Mouse (Mus musculus) stomach, embryonic 14.5 days (tissue): Measurements from ENCODE around the gene Ube2o. TPM values are rescaled to one million over a fixed set of nuclear protein-coding genes. Genes with fewer than 3 reads are reported as not detected.

Experiments used
- ATAC-seq: fragments of 200-750 bp; cut with Nextera tagmentation; 2 replicates; pipeline ENCODE4 v1.8.0; 2017; ENCODE audit warnings: low read depth, moderate TSS enrichment; ENCODE audit not compliant: insufficient number of reproducible peaks, insufficient read depth, low FRiP score
- H3K27ac ChIP-seq: fragments of 300-500 bp; sonication (generic); 2 replicates; pipeline ENCODE4 v1.5.1; 2014; ENCODE audit warnings: mild to moderate bottlenecking, low read length, moderate library complexity, mixed read lengths
- H3K27me3 ChIP-seq: fragments of 300-500 bp; sonication (generic); 2 replicates; pipeline ENCODE4 v1.6.1; 2014; ENCODE audit warnings: low read length, control low read depth, mixed read lengths; ENCODE audit not compliant: control insufficient read depth, insufficient read depth
- H3K36me3 ChIP-seq: fragments of 300-500 bp; sonication (generic); 2 replicates; pipeline ENCODE4 v1.6.1; 2014; ENCODE audit warnings: mild to moderate bottlenecking, control low read depth, low read length, moderate library complexity, mixed read lengths; ENCODE audit not compliant: control insufficient read depth, insufficient read depth
- H3K4me1 ChIP-seq: fragments of 300-500 bp; sonication (generic); 2 replicates; pipeline ENCODE4 v1.6.1; 2014; ENCODE audit warnings: low read length, control low read depth, mixed read lengths; ENCODE audit not compliant: control insufficient read depth, insufficient read depth
- H3K4me2 ChIP-seq: fragments of 300-500 bp; sonication (generic); replicated peaks from 2 replicates; pipeline ENCODE4 v1.6.1; 2014; ENCODE audit warnings: low read depth, low read length, control low read depth
- H3K4me3 ChIP-seq: fragments of 300-500 bp; sonication (generic); 2 replicates; pipeline ENCODE4 v1.5.1; 2014; ENCODE audit warnings: low read depth, low read length, control low read depth
- H3K9ac ChIP-seq: fragments of 300-500 bp; sonication (generic); replicated peaks from 2 replicates; pipeline ENCODE4 v1.6.1; 2014; ENCODE audit warnings: low read depth, mild to moderate bottlenecking, control low read depth, low read length, moderate library complexity, mixed read lengths
- H3K9me3 ChIP-seq: fragments of 300-500 bp; sonication (generic); 2 replicates; pipeline ENCODE4 v1.6.1; 2016; ENCODE audit warnings: low read depth, low read length, control low read depth; ENCODE audit not compliant: control insufficient read depth
- WGBS: fragments of 180-500 bp; shearing (Covaris S2); extraction: QIAGEN DNeasy Blood & Tissue Kit; methylation state at CpG from one replicate; pipeline ENCODE4 v1.1.7; 2014; 5-methylcytosine and 5-hydroxymethylcytosine counted together
- polyA plus RNA-seq: library from polyadenylated mRNA; unstranded; fragments of >200 nt; fragmentation: Nextera tagmentation; extraction: Ambion mirVana; gene quantifications from 2 replicates; pipeline ENCODE4 v1.2.1, GENCODE M21; 2014

Ube2o gene
- polyA plus RNA-seq, 1 experiment from 2014 or later = 11.4 TPM

GRCm38 (mm10) chr11:116548780-116549179 lies 32.5 kb downstream of the Ube2o start:
- Histone ChIP-seq H3K4me2 (no peak overlapping the region), H3K27ac (no peak overlapping the region), H3K9me3 (no peaks in the 10 kb centered on the region), H3K36me3 (peaks cover 14% of the 10 kb centered on the region), H3K4me3 (no peak overlapping the region), H3K9ac (no peak overlapping the region), H3K27me3 (no peaks in the 10 kb centered on the region), H3K4me1 (peaks cover 18% of the 10 kb centered on the region)
- ATAC-seq = no peak
- WGBS = 96% methylated on average over 9 of the region's 9 CpGs

- H3K4me2 ChIP-seq = no peak overlapping the region
- no peak for ATAC-seq
- H3K36me3 ChIP-seq = peaks cover 22% of the 10 kb centered on the region
- peaks cover 18% of the 10 kb centered on the region for H3K4me1 ChIP-seq
- no peak overlapping the region for H3K9ac ChIP-seq
- H3K27ac ChIP-seq = no peak overlapping the region
- no peak overlapping the region for H3K4me3 ChIP-seq
- H3K27me3 ChIP-seq = no peaks in the 10 kb centered on the region
- WGBS = 79% methylated on average over 17 of the region's 17 CpGs
- no peaks in the 10 kb centered on the region for H3K9me3 ChIP-seq
Measured at GRCm38 (mm10) chr11:116547296-116548060, 33.8 kb downstream of the Ube2o start.

- H3K27me3 ChIP-seq = no peaks in the 10 kb centered on the region
- peaks cover 62% of the 10 kb centered on the region for H3K36me3 ChIP-seq
- H3K4me1 ChIP-seq = no peaks in the 10 kb centered on the region
- no peak for ATAC-seq
- no peak overlapping the region for H3K4me3 ChIP-seq
- no peaks in the 10 kb centered on the region for H3K9me3 ChIP-seq
- 87% methylated on average over 4 of the region's 4 CpGs for WGBS
- H3K4me2 ChIP-seq = no peak overlapping the region
- H3K27ac ChIP-seq = no peak overlapping the region
- no peak overlapping the region for H3K9ac ChIP-seq
Measured at GRCm38 (mm10) chr11:116543110-116543509, 38.1 kb downstream of the Ube2o start.

- Histone ChIP-seq H3K27ac (no peak overlapping the region), H3K4me1 (no peaks in the 10 kb centered on the region), H3K9me3 (no peaks in the 10 kb centered on the region), H3K4me3 (no peak overlapping the region), H3K9ac (no peak overlapping the region), H3K4me2 (no peak overlapping the region), H3K27me3 (no peaks in the 10 kb centered on the region), H3K36me3 (peaks cover 64% of the 10 kb centered on the region)
- 96% methylated on average over 11 of the region's 11 CpGs for WGBS
- ATAC-seq = no peak
Measured at GRCm38 (mm10) chr11:116541183-116541582, 40.1 kb downstream of the Ube2o start.

GRCm38 (mm10) chr11:116538142-116538735 lies 43.0 kb downstream of the Ube2o start:
- no peak overlapping the region for H3K4me3 ChIP-seq
- WGBS = 83% methylated on average over 12 of the region's 12 CpGs
- no peak overlapping the region for H3K4me2 ChIP-seq
- no peak overlapping the region for H3K9ac ChIP-seq
- no peaks in the 10 kb centered on the region for H3K27me3 ChIP-seq
- no peak overlapping the region for H3K27ac ChIP-seq
- H3K9me3 ChIP-seq = no peaks in the 10 kb centered on the region
- peaks cover 47% of the 10 kb centered on the region for H3K36me3 ChIP-seq
- ATAC-seq = no peak
- H3K4me1 ChIP-seq = peaks cover 6% of the 10 kb centered on the region; the same call in 1 of the 2 replicates

- Histone ChIP-seq H3K9ac (no peak overlapping the region), H3K27me3 (0 out of 2 replicates have a peak, but pooled peaks cover under 1% of the 10 kb centered on the region), H3K4me1 (peaks cover 9% of the 10 kb centered on the region), H3K4me3 (no peak overlapping the region), H3K36me3 (peaks cover 40% of the 10 kb centered on the region), H3K27ac (no peak overlapping the region), H3K4me2 (no peak overlapping the region), H3K9me3 (no peaks in the 10 kb centered on the region)
- WGBS = 72% methylated on average over 5 of the region's 5 CpGs
- ATAC-seq = no peak
Measured at GRCm38 (mm10) chr11:116537388-116537787, 43.9 kb downstream of the Ube2o start.

GRCm38 (mm10) chr11:116536685-116537084 lies 44.6 kb downstream of the Ube2o start:
- no peak overlapping the region for H3K9ac ChIP-seq
- H3K4me3 ChIP-seq = no peak overlapping the region
- H3K4me2 ChIP-seq = no peak overlapping the region
- 0 out of 2 replicates have a peak, but pooled peaks cover 2% of the 10 kb centered on the region for H3K27me3 ChIP-seq
- no peaks in the 10 kb centered on the region for H3K9me3 ChIP-seq
- no peak overlapping the region for H3K27ac ChIP-seq
- ATAC-seq = no peak
- peaks cover 14% of the 10 kb centered on the region for H3K4me1 ChIP-seq
- 87% methylated on average over 7 of the region's 7 CpGs for WGBS
- H3K36me3 ChIP-seq = peaks cover 34% of the 10 kb centered on the region

GRCm38 (mm10) chr11:116534154-116534865 lies 46.9 kb downstream of the Ube2o start:
- Histone ChIP-seq H3K4me2 (peak overlapping the region; percentile 94), H3K27me3 (0 out of 2 replicates have a peak, but pooled peaks cover 2% of the 10 kb centered on the region), H3K4me3 (peak overlapping the region; percentile 53), H3K36me3 (peaks cover 14% of the 10 kb centered on the region), H3K4me1 (peaks cover 31% of the 10 kb centered on the region), H3K9me3 (no peaks in the 10 kb centered on the region), H3K9ac (peak overlapping the region; percentile 53; the same call in 1 of the 2 replicates), H3K27ac (no peak overlapping the region)
- 17% methylated on average over 20 of the region's 20 CpGs for WGBS
- ATAC-seq = peak; percentile 47; the same call in 1 of the 2 replicates
